In the genomic region with DNA sequence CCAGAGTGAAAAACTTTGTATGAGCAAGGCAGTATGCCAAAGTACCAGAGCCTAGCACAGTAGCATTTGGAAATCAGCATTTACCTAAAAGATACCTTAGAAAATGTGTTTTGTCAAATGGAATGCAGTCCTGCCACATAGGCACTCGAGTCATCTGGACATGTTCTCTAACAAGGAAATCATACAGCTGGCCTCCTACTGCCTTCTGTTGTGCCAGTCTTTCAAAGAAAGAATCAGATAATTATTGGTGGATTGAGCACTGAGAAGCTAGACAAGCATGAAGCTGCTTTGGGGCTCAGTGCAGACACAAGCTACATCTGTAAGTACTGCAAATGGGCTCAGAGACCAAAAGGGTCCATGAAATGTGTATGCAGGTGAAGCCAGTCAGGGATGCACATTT, we compare ENCODE assay signal across 18 mouse cellular contexts.
"Had no signal": no experiment of that assay in that cellular context is flagged by ENCODE, and none has a peak within 500 bp of the region (broad histone marks: within the 10 kb centered on the region; RNA-seq: fewer than 3 reads in every experiment).

No protein-coding gene starts in this region.

- H3K4me3 ChIP-seq: midbrain, embryonic 10.5 days; midbrain, embryonic 12.5 days; myocyte; neural tube, embryonic 13.5 days; neural tube, embryonic 15.5 days had no signal

- H3K27ac ChIP-seq: midbrain, embryonic 10.5 days; midbrain, embryonic 12.5 days; neural tube, embryonic 13.5 days; neural tube, embryonic 15.5 days had no signal

- H3K9me3 ChIP-seq: midbrain, embryonic 10.5 days; midbrain, embryonic 12.5 days; neural tube, embryonic 15.5 days had no signal

- H3K27me3 ChIP-seq: midbrain, embryonic 12.5 days; neural tube, embryonic 13.5 days; neural tube, embryonic 15.5 days had no signal

- H3K36me3 ChIP-seq: midbrain, embryonic 10.5 days; midbrain, embryonic 12.5 days; neural tube, embryonic 13.5 days; neural tube, embryonic 15.5 days had no signal

- H3K9ac ChIP-seq: lung, embryonic 14.5 days; midbrain, embryonic 12.5 days; neural tube, embryonic 13.5 days; neural tube, embryonic 15.5 days had no signal

- DNase-seq: lung, embryonic 14.5 days; lung, postnatal 10 days; lung, postnatal 4 days; midbrain, embryonic 14.5 days; retina, postnatal 1 day; right cerebral cortex, adult 18-20 months; right cerebral cortex, postnatal 25 days; right cerebral cortex, postnatal 4 days; spleen, adult 18-20 months; thymus, adult 18-20 months; thymus, postnatal 14 days; thymus, postnatal 36 days had no signal

- ATAC-seq: midbrain, embryonic 16.5 days had no signal

- H3K4me1 ChIP-seq: midbrain, embryonic 10.5 days; midbrain, embryonic 12.5 days; neural tube, embryonic 13.5 days; neural tube, embryonic 15.5 days had no signal

- H3K4me2 ChIP-seq: lung, embryonic 14.5 days; midbrain, embryonic 12.5 days; neural tube, embryonic 13.5 days; neural tube, embryonic 15.5 days had no signal
